Mouse (Mus musculus) testis, adult 2 months (tissue): ENCODE measurements around the gene Zfp809. TPM values are rescaled to one million over a fixed set of nuclear protein-coding genes. Genes with fewer than 3 reads are reported as not detected.

Source experiments
- H3K27ac ChIP-seq: fragments of 200-500 bp; 2 replicates; pipeline ENCODE4 v1.5.1; 2012; ENCODE audit warnings: low read depth, low read length; ENCODE audit not compliant: control insufficient read depth, insufficient read depth
- H3K27me3 ChIP-seq: fragments of 200-500 bp; 2 replicates; pipeline ENCODE4 v1.6.1; 2012; ENCODE audit warnings: mild to moderate bottlenecking, low read length, moderate library complexity; ENCODE audit not compliant: control insufficient read depth, insufficient read depth
- H3K36me3 ChIP-seq: fragments of 200-500 bp; 2 replicates; pipeline ENCODE4 v1.6.1; 2012; ENCODE audit warnings: mild to moderate bottlenecking, low read length; ENCODE audit not compliant: control insufficient read depth, insufficient read depth
- H3K4me1 ChIP-seq: fragments of 200-500 bp; 2 replicates; pipeline ENCODE4 v1.6.1; 2012; ENCODE audit warnings: low read length; ENCODE audit not compliant: control insufficient read depth, insufficient read depth
- H3K4me3 ChIP-seq: fragments of 200-500 bp; 2 replicates; pipeline ENCODE4 v1.5.1; 2012; ENCODE audit warnings: low read depth, mild to moderate bottlenecking, low read length, moderate library complexity, mixed read lengths; ENCODE audit not compliant: control insufficient read depth
- CTCF ChIP-seq: fragments of 200-500 bp; IDR thresholded peaks from 2 replicates; pipeline ENCODE4 v1.5.1; 2012; ENCODE audit warnings: low read depth, mild to moderate bottlenecking, inconsistent platforms, low read length, moderate library complexity; ENCODE audit not compliant: control insufficient read depth, insufficient read depth, insufficient replicate concordance
- POLR2A ChIP-seq: fragments of 200-500 bp; IDR thresholded peaks from 2 replicates; pipeline ENCODE4 v1.6.1; 2012; ENCODE audit warnings: low read depth, mild to moderate bottlenecking, inconsistent platforms, low read length, moderate library complexity; ENCODE audit not compliant: control insufficient read depth
- polyA plus RNA-seq: library from polyadenylated mRNA; depleted of rRNA; stranded (reverse); fragments of >200 nt; gene quantifications from 2 replicates; pipeline ENCODE4 v1.2.3, GENCODE M21; 2012

Zfp809 gene
- polyA plus RNA-seq, 1 experiment, result 9.4 TPM

- no peaks in the 10 kb centered on the region for H3K27me3 ChIP-seq
- TF ChIP-seq CTCF (no peak), POLR2A (no peak)
Observed at GRCm38 (mm10) chr9:22240001-22240400, 14.5 kb downstream of the Zfp809 start.

GRCm38 (mm10) chr9:22244242-22244641 is 18.7 kb downstream of the Zfp809 start:
- H3K36me3 ChIP-seq, result no peaks in the 10 kb centered on the region
- TF ChIP-seq CTCF, result no peak
- no peak for TF ChIP-seq POLR2A

More at GRCm38 (mm10) chr9:22240001-22240400, 14.5 kb downstream of the Zfp809 start:
- no peak overlapping the region for H3K27ac ChIP-seq
- H3K36me3 ChIP-seq, result no peaks in the 10 kb centered on the region
- H3K4me1 ChIP-seq, result no peaks in the 10 kb centered on the region
- H3K4me3 ChIP-seq, result no peak overlapping the region

GRCm38 (mm10) chr9:22256579-22256978 is 31.1 kb downstream of the Zfp809 start:
- Histone ChIP-seq H3K27me3 (no peaks in the 10 kb centered on the region; the same call in 1 of the 2 replicates), H3K27ac (no peak overlapping the region), H3K4me3 (no peak overlapping the region), H3K4me1 (peaks cover 6% of the 10 kb centered on the region), H3K36me3 (no peaks in the 10 kb centered on the region)
- TF ChIP-seq POLR2A, result no peak
- no peak for TF ChIP-seq CTCF

More at GRCm38 (mm10) chr9:22244242-22244641, 18.7 kb downstream of the Zfp809 start:
- Histone ChIP-seq H3K27ac (no peak overlapping the region), H3K4me3 (no peak overlapping the region), H3K27me3 (no peaks in the 10 kb centered on the region), H3K4me1 (no peaks in the 10 kb centered on the region)

GRCm38 (mm10) chr9:22258784-22259183 is 33.3 kb downstream of the Zfp809 start:
- Histone ChIP-seq H3K27me3 (no peaks in the 10 kb centered on the region; the same call in 1 of the 2 replicates), H3K4me1 (peaks cover 6% of the 10 kb centered on the region), H3K36me3 (no peaks in the 10 kb centered on the region), H3K27ac (no peak overlapping the region), H3K4me3 (no peak overlapping the region)
- TF ChIP-seq POLR2A (no peak), CTCF (no peak)

GRCm38 (mm10) chr9:22259184-22260091 is 33.9 kb downstream of the Zfp809 start, which contains the start of gene Zfp599:
Gene Zfp599, minus strand, starts transcription at chr9:22259895.
- Histone ChIP-seq H3K4me3 (peak within 1 kb of the TSS; percentile 61), H3K36me3 (no peaks in the 10 kb centered on the region), H3K27ac (no peak within 1 kb of the TSS), H3K4me1 (peaks cover 6% of the 10 kb centered on the region), H3K27me3 (no peaks in the 10 kb centered on the region; the same call in 1 of the 2 replicates)
- TF ChIP-seq POLR2A (no peak), CTCF (no peak)

GRCm38 (mm10) chr9:22260092-22260422 is 34.5 kb downstream of the Zfp809 start:
- no peak for TF ChIP-seq POLR2A
- no peak for TF ChIP-seq CTCF
- peaks cover 6% of the 10 kb centered on the region for H3K4me1 ChIP-seq
- H3K36me3 ChIP-seq, result no peaks in the 10 kb centered on the region
- H3K4me3 ChIP-seq, result no peak overlapping the region
- no peaks in the 10 kb centered on the region; the same call in 1 of the 2 replicates for H3K27me3 ChIP-seq
- H3K27ac ChIP-seq, result no peak overlapping the region

GRCm38 (mm10) chr9:22261594-22261993 is 36.1 kb downstream of the Zfp809 start:
- no peak overlapping the region for H3K4me3 ChIP-seq
- H3K27ac ChIP-seq, result no peak overlapping the region
- H3K27me3 ChIP-seq, result no peaks in the 10 kb centered on the region; the same call in 1 of the 2 replicates
- H3K36me3 ChIP-seq, result no peaks in the 10 kb centered on the region
- H3K4me1 ChIP-seq, result peaks cover 6% of the 10 kb centered on the region
- no peak for TF ChIP-seq CTCF
